Mouse (Mus musculus): Measurements from ENCODE around the gene Ccdc117.
A peak's percentile ranks its signal among the peaks of the same experiment; 100 is the strongest.
"Not testable (repeated sequence)": the region's sequence is repeated elsewhere in the genome, so short reads cannot be mapped to it uniquely, and the experiment has no call there.

Ccdc117 gene

GRCm38 (mm10) chr11:5541799-5542481, at the start of gene Ccdc117:
Ccdc117 (minus strand) TSS chr11:5542187.
- peak; percentile 92 for DNase-seq (ENCODE audit: extremely low spot score)

GRCm38 (mm10) chr11:5575046-5575445, 33.1 kb upstream of the Ccdc117 start:
- DNase-seq (ENCODE audit: extremely low spot score), result no peak

- DNase-seq (ENCODE audit: extremely low spot score), result no peak
Measured at GRCm38 (mm10) chr11:5573821-5574220, 31.8 kb upstream of the Ccdc117 start.

GRCm38 (mm10) chr11:5571856-5572255, 29.9 kb upstream of the Ccdc117 start:
- no peak for DNase-seq (ENCODE audit: extremely low spot score)

- no peak for DNase-seq (ENCODE audit: extremely low spot score)
Measured at GRCm38 (mm10) chr11:5569474-5569873, 27.5 kb upstream of the Ccdc117 start, which contains the start of gene Ankrd36. Ankrd36 (plus strand) TSS chr11:5569684.

- DNase-seq (ENCODE audit: extremely low spot score), result no peak
Measured at GRCm38 (mm10) chr11:5568082-5568481, 26.1 kb upstream of the Ccdc117 start.

GRCm38 (mm10) chr11:5567654-5568053, 25.7 kb upstream of the Ccdc117 start:
- DNase-seq (ENCODE audit: extremely low spot score), result no peak

- no peak for DNase-seq (ENCODE audit: extremely low spot score)
Measured at GRCm38 (mm10) chr11:5566506-5566905, 24.5 kb upstream of the Ccdc117 start.

- DNase-seq (ENCODE audit: extremely low spot score), result no peak
Measured at GRCm38 (mm10) chr11:5565596-5565995, 23.6 kb upstream of the Ccdc117 start.

GRCm38 (mm10) chr11:5563898-5564297, 21.9 kb upstream of the Ccdc117 start:
- no peak for DNase-seq (ENCODE audit: extremely low spot score)

GRCm38 (mm10) chr11:5562625-5563268, 20.8 kb upstream of the Ccdc117 start:
- no peak for DNase-seq (ENCODE audit: extremely low spot score)

GRCm38 (mm10) chr11:5560273-5560672, 18.3 kb upstream of the Ccdc117 start:
- DNase-seq (ENCODE audit: extremely low spot score), result no peak

- DNase-seq (ENCODE audit: extremely low spot score), result no peak
Measured at GRCm38 (mm10) chr11:5551931-5552330, 9.9 kb upstream of the Ccdc117 start.

GRCm38 (mm10) chr11:5551430-5551829, 9.4 kb upstream of the Ccdc117 start:
- DNase-seq (ENCODE audit: extremely low spot score), result no peak

GRCm38 (mm10) chr11:5546693-5547092, 4.7 kb upstream of the Ccdc117 start:
- DNase-seq (ENCODE audit: extremely low spot score), result no peak

GRCm38 (mm10) chr11:5545457-5545856, 3.5 kb upstream of the Ccdc117 start:
- DNase-seq (ENCODE audit: extremely low spot score), result no peak

GRCm38 (mm10) chr11:5544709-5545108, 2.7 kb upstream of the Ccdc117 start:
- DNase-seq (ENCODE audit: extremely low spot score), result not testable (repeated sequence)

- no peak for DNase-seq (ENCODE audit: extremely low spot score)
Measured at GRCm38 (mm10) chr11:5543281-5543680, 1.3 kb upstream of the Ccdc117 start.

GRCm38 (mm10) chr11:5542482-5543185, 647 bp upstream of the Ccdc117 start:
- DNase-seq (ENCODE audit: extremely low spot score), result no peak

- DNase-seq (ENCODE audit: extremely low spot score), result peak; percentile 17
Measured at GRCm38 (mm10) chr11:5541230-5541798, 673 bp downstream of the Ccdc117 start.

GRCm38 (mm10) chr11:5540331-5540730, 1.7 kb downstream of the Ccdc117 start:
- no peak for DNase-seq (ENCODE audit: extremely low spot score)

- DNase-seq (ENCODE audit: extremely low spot score), result not testable (repeated sequence)
Measured at GRCm38 (mm10) chr11:5537454-5537853, 4.5 kb downstream of the Ccdc117 start.
